Mouse (Mus musculus): Measurements from ENCODE around the gene Ankfy1. TPM values are rescaled to one million over a fixed set of nuclear protein-coding genes. Genes with fewer than 3 reads are reported as not detected.
"Not testable (repeated sequence)": the region's sequence is repeated elsewhere in the genome, so short reads cannot be mapped to it uniquely, and the experiment has no call there.

Ankfy1 gene
- polyA plus RNA-seq, 1 experiment from 2014 or later, result 31.8 TPM

- ATAC-seq (replicated peaks), result no peak
- H3K4me2 ChIP-seq, result no peak overlapping the region
- no peak overlapping the region for H3K4me3 ChIP-seq
- no peak overlapping the region for H3K9ac ChIP-seq
- H3K9me3 ChIP-seq, result no peaks in the 10 kb centered on the region
- H3K4me1 ChIP-seq, result no peaks in the 10 kb centered on the region
- whole genome bisulfite sequencing, result 95% methylated on average over 3 of the region's 3 CpGs
- H3K36me3 ChIP-seq (replicated peaks), result peaks cover 13% of the 10 kb centered on the region
- H3K27ac ChIP-seq, result no peak overlapping the region
- H3K27me3 ChIP-seq (replicated peaks), result no peaks in the 10 kb centered on the region
Measured at GRCm38 (mm10) chr11:72769061-72769460, 79.3 kb downstream of the Ankfy1 start.

- no peak for ATAC-seq (replicated peaks)
- Histone ChIP-seq H3K27ac (no peak overlapping the region), H3K9ac (no peak overlapping the region), H3K9me3 (no peaks in the 10 kb centered on the region), H3K27me3 (replicated peaks) (no peaks in the 10 kb centered on the region), H3K4me1 (no peaks in the 10 kb centered on the region), H3K4me3 (no peak overlapping the region), H3K4me2 (no peak overlapping the region), H3K36me3 (replicated peaks) (peaks cover 13% of the 10 kb centered on the region)
- 94% methylated on average over 3 of the region's 3 CpGs for WGBS
Measured at GRCm38 (mm10) chr11:72770324-72770723, 80.5 kb downstream of the Ankfy1 start.

DNA sequence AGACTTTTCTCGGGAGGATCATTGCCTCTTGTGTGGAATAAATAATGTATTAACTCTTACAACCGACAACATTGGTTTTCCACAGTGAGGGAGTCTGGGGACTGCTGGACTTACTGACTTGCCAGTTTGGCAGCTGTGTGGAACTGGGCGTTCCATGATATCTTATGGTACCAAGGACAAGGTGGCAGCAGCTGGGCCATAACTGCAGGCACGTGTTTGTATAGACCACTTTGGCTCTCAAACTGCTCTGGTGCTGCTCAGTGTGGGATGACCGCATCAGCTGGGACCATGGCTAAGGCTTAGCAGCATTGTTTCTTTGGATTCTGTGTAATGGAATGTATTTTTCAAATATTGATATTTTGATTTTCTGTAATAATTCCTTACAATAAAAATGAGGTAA, 81.0 kb downstream of the Ankfy1 start:
- no peak for ATAC-seq (replicated peaks)
- Histone ChIP-seq H3K4me1 (no peaks in the 10 kb centered on the region), H3K9ac (no peak overlapping the region), H3K27ac (no peak overlapping the region), H3K4me2 (no peak overlapping the region), H3K36me3 (replicated peaks) (peaks cover 13% of the 10 kb centered on the region), H3K9me3 (no peaks in the 10 kb centered on the region), H3K27me3 (replicated peaks) (no peaks in the 10 kb centered on the region), H3K4me3 (no peak overlapping the region)
- 90% methylated on average over 5 of the region's 5 CpGs for WGBS

DNA sequence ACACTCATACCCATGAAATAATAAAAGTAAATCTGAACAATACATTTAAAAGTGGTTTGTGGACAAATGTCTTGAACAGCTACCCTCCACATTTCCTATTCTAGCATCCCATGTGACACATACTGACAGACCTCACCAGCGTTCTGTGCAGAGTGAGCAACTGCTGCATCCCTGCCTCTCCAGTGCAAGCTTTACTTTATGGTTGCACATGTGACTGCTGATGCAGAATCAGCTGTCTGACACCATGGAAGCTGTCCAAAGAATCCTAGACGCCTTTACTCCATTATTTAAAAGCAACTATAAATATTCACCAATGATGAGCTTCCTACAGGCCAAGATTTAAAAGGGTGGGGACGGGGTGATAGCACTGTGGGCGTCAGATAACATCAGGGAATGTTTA, 81.7 kb downstream of the Ankfy1 start:
- Histone ChIP-seq H3K4me2 (no peak overlapping the region), H3K27me3 (replicated peaks) (no peaks in the 10 kb centered on the region), H3K9ac (no peak overlapping the region), H3K36me3 (replicated peaks) (peaks cover 13% of the 10 kb centered on the region), H3K9me3 (no peaks in the 10 kb centered on the region), H3K27ac (no peak overlapping the region), H3K4me1 (no peaks in the 10 kb centered on the region), H3K4me3 (no peak overlapping the region)
- ATAC-seq (replicated peaks), result no peak
- WGBS, result 79% methylated on average over 4 of the region's 4 CpGs

DNA sequence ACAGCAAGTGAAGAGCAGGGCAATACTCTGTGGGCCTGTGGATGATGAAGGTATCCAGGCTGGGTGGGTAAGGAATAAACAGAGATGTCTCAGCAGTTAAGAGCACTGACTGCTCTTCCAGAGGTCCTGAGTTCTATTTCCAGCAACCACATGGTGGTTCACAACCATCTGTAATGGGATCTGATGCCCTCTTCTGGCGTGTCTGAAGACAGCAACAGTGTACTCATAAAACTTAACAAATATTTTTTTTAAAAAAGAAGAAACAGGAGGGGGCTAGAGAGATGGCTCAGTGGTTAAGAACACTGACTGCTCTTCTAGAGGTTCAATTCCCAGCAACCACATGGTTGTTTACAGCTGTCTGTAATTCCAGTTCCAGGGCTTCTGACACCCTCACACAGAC, 82.8 kb downstream of the Ankfy1 start:
- 24% methylated on average over 1 of the region's 1 CpGs for WGBS
- not testable (repeated sequence) for ATAC-seq (replicated peaks); H3K27ac ChIP-seq; H3K9ac ChIP-seq; H3K4me3 ChIP-seq; H3K9me3 ChIP-seq; H3K27me3 ChIP-seq (replicated peaks); H3K4me2 ChIP-seq; H3K4me1 ChIP-seq
- peaks cover 10% of the 10 kb centered on the region for H3K36me3 ChIP-seq (replicated peaks)

- ATAC-seq (replicated peaks), result no peak
- no peaks in the 10 kb centered on the region for H3K36me3 ChIP-seq (replicated peaks)
- no peak overlapping the region for H3K27ac ChIP-seq
- H3K4me3 ChIP-seq, result no peak overlapping the region
- no peaks in the 10 kb centered on the region for H3K4me1 ChIP-seq
- H3K9ac ChIP-seq, result no peak overlapping the region
- no peak overlapping the region for H3K4me2 ChIP-seq
- H3K27me3 ChIP-seq (replicated peaks), result no peaks in the 10 kb centered on the region
- no peaks in the 10 kb centered on the region for H3K9me3 ChIP-seq
Measured at GRCm38 (mm10) chr11:72778957-72779356, 89.2 kb downstream of the Ankfy1 start.

DNA sequence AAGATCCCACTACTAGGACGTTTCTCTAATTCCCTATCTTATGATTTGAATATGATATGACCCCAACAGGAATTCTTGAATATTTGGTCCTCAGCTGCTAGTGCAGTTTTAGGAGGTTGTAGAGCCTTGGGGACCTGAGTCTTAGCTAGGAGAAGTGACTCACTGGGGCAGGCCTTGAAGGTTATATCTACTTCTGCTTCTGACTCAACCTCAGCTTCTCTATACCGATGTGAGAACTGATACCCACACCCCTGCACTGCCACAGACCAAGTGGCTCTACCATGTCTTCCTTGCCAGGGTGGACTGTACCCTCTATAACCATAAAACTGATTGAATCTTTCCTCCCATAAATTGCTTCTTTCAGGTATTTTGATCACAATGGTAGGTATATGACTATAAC, 92.3 kb downstream of the Ankfy1 start:
- H3K4me1 ChIP-seq, result no peaks in the 10 kb centered on the region
- no peak for ATAC-seq (replicated peaks)
- no peaks in the 10 kb centered on the region for H3K27me3 ChIP-seq (replicated peaks)
- no peaks in the 10 kb centered on the region for H3K36me3 ChIP-seq (replicated peaks)
- H3K9me3 ChIP-seq, result no peaks in the 10 kb centered on the region
- 72% methylated on average over 2 of the region's 2 CpGs for WGBS
- no peak overlapping the region for H3K9ac ChIP-seq
- no peak overlapping the region for H3K4me3 ChIP-seq
- H3K27ac ChIP-seq, result no peak overlapping the region
- H3K4me2 ChIP-seq, result no peak overlapping the region

- Histone ChIP-seq H3K36me3 (replicated peaks) (no peaks in the 10 kb centered on the region), H3K9ac (no peak overlapping the region), H3K27me3 (replicated peaks) (no peaks in the 10 kb centered on the region), H3K4me1 (no peaks in the 10 kb centered on the region), H3K4me2 (no peak overlapping the region), H3K9me3 (no peaks in the 10 kb centered on the region), H3K4me3 (no peak overlapping the region), H3K27ac (no peak overlapping the region)
- ATAC-seq (replicated peaks), result no peak
- 81% methylated on average over 3 of the region's 3 CpGs for WGBS
Measured at GRCm38 (mm10) chr11:72782503-72782902, 92.7 kb downstream of the Ankfy1 start.

DNA sequence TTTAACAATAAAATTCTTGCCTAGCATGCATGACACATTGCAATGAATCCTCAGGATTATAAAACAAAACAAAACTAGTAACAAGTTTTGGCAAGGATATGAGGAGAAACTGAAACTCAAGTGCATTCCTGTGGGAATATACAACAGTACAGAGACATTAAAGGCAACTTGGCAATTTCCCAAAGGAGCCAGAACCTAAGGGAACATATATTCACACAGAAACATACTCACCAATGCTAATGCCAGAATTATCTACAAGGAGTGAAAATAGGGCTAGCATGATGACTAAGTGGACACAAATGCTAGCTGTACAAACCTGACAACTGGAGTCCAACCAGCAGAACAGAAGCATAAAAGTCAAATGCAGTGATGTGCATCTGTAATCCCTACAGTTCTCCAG, 102.2 kb downstream of the Ankfy1 start:
- ATAC-seq (replicated peaks), result no peak

GRCm38 (mm10) chr11:72795149-72795454, 105.3 kb downstream of the Ankfy1 start:
- WGBS, result 18% methylated on average over 14 of the region's 14 CpGs
- Histone ChIP-seq H3K9me3 (no peaks in the 10 kb centered on the region), H3K36me3 (replicated peaks) (no peaks in the 10 kb centered on the region), H3K4me2 (peak overlapping the region; percentile 89), H3K9ac (peak overlapping the region; percentile 86), H3K27ac (peak overlapping the region; percentile 91), H3K27me3 (replicated peaks) (no peaks in the 10 kb centered on the region), H3K4me1 (peaks cover 31% of the 10 kb centered on the region), H3K4me3 (peak overlapping the region; percentile 96)
- peak; percentile 65 for ATAC-seq (replicated peaks)

More for the DNA sequence above, 102.2 kb downstream of the Ankfy1 start:
- Histone ChIP-seq H3K27ac (no peak overlapping the region), H3K27me3 (replicated peaks) (no peaks in the 10 kb centered on the region), H3K4me2 (no peak overlapping the region), H3K9me3 (no peaks in the 10 kb centered on the region), H3K4me3 (no peak overlapping the region), H3K9ac (no peak overlapping the region), H3K36me3 (replicated peaks) (no peaks in the 10 kb centered on the region), H3K4me1 (peaks cover 12% of the 10 kb centered on the region)

DNA sequence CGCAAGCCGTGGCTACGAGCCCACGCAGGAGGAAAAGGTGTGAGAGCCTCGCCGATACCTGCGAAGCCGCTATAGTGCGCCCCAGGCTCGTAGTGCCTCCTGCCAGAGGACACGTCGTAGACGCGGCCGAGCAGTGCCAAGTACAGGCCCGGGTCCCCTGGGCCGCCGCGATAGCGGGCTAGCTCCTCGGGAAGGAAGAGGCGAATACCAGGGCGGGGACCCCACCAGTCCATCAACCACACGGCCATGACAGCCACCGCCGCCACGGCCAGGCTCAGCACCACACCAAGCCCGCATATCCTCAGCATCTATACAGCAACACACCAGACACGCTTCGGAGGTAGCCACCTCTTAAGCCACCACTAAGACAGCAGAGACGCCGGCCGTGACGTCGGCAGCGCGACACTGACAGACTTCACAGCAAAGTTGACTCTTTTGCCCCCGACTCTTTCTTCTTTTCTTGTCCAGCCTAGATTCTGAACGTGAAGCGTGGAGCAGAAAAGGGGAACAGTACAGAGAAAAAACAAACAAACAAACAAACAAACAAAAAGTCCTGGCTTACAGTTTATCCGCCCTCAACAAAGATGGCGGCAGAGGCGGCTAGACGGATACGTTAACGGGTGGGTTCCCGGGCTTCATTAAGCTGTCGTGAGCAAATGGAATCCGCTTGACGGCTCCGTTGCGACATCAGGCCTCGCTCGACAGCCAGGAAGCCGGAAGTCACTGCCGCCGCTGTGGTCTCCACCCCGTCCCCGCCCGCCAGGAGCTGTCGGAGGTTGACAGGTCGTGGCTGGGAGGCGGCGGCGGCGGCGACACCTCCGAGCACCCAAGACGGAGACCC, 105.9 kb downstream of the Ankfy1 start, which contains the start of the genes Cyb5d2 and Zzef1:
Gene Cyb5d2 (minus strand): TSS at position 688 of the 841 bp plus-strand sequence.
Gene Zzef1 (plus strand): TSS at position 772 of the 841 bp plus-strand sequence.
- Histone ChIP-seq H3K27ac (peak within 1 kb of the TSS; percentile 91), H3K27me3 (replicated peaks) (no peaks in the 10 kb centered on the region), H3K36me3 (replicated peaks) (no peaks in the 10 kb centered on the region), H3K9me3 (no peaks in the 10 kb centered on the region), H3K4me2 (peak within 1 kb of the TSS; percentile 89), H3K4me1 (peaks cover 31% of the 10 kb centered on the region), H3K4me3 (peak within 1 kb of the TSS; percentile 96), H3K9ac (peak within 1 kb of the TSS; percentile 86)
- under 1% methylated on average over 69 of the region's 69 CpGs for WGBS
- peak; percentile 97 for ATAC-seq (replicated peaks)

DNA sequence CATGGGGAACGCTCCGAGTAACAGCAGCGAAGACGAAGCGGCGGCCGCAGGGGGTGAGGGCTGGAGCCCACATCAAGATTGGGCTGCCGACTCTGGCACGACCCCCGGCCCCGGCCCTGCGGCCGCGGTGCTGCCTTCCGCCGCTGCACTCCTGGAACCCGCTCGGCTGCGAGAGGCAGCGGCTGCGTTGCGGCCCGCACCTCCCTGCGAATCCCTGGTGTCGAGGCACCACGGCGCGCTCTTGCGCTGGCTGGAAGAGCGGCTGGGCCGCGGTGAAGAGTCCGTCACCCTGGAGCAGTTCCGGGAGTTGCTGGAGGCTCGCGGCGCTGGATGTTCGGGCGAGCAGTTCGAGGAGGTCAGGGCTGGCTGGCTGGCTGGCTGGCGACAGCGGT, 106.5 kb downstream of the Ankfy1 start:
- Histone ChIP-seq H3K27ac (peak overlapping the region; percentile 91), H3K27me3 (replicated peaks) (no peaks in the 10 kb centered on the region), H3K4me2 (peak overlapping the region; percentile 89), H3K9ac (peak overlapping the region; percentile 86), H3K9me3 (no peaks in the 10 kb centered on the region), H3K36me3 (replicated peaks) (no peaks in the 10 kb centered on the region), H3K4me3 (peak overlapping the region; percentile 96), H3K4me1 (peaks cover 31% of the 10 kb centered on the region)
- ATAC-seq (replicated peaks), result no peak; the same call in 1 of the 2 replicates
- WGBS, result under 1% methylated on average over 42 of the region's 42 CpGs

- peak overlapping the region; percentile 96 for H3K4me3 ChIP-seq
- no peak overlapping the region for H3K27ac ChIP-seq
- no peaks in the 10 kb centered on the region for H3K36me3 ChIP-seq (replicated peaks)
- H3K9ac ChIP-seq, result peak overlapping the region; percentile 86
- peaks cover 31% of the 10 kb centered on the region for H3K4me1 ChIP-seq
- no peaks in the 10 kb centered on the region for H3K9me3 ChIP-seq
- no peak for ATAC-seq (replicated peaks)
- 19% methylated on average over 10 of the region's 10 CpGs for WGBS
- H3K4me2 ChIP-seq, result peak overlapping the region; percentile 89
- no peaks in the 10 kb centered on the region for H3K27me3 ChIP-seq (replicated peaks)
Measured at GRCm38 (mm10) chr11:72796773-72797338, 107.0 kb downstream of the Ankfy1 start.

All from midbrain, embryonic 15.5 days (tissue).